Mouse (Mus musculus): ENCODE results near the gene Zfpm1. TPM values are rescaled to one million over a fixed set of nuclear protein-coding genes. Genes with fewer than 3 reads are reported as not detected.

The Zfpm1 gene
- total RNA-seq, 1 experiment from 2014 or later = 7.9 TPM

DNA sequence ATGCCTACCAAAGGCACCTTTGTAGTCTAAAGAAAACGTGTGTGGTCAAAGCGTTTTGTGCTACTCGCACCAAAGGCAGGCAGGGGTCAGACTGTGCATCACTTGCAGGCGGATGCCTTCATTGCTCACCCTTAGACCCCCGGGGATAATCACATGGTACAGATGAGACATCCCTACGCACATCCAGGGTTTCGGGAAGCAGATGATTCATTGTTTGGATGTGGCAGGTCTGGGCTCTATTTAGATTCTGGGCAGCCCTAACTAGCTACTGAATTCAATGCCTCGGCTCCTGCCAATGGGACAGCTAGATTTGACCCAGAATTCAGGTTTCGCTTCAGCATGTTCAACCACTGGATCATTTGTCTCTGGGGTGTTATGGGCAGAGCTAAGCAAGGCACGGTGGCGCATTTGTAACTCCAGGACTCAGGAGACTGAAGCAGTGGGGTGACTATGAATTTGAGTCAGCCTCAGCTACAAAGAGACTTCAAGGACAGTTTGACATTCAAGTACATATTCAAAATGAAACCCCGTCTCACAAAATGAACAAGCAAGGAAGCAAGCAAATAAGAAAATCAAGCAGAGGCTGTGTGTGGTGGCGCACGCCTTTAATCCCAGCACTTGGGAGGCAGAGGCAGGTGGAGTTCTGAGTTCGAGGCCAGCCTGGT, 77.3 kb downstream of the Zfpm1 start:
- ATAC-seq (replicated peaks; ENCODE audit: insufficient number of reproducible peaks, low FRiP score, low TSS enrichment, poor library complexity, severe bottlenecking) = no peak

GRCm38 (mm10) chr8:122360696-122361416, 78.9 kb downstream of the Zfpm1 start, which contains the start of gene Trhr2:
Gene Trhr2 (minus strand): TSS chr8:122360746.
- no peak for ATAC-seq (replicated peaks; ENCODE audit: insufficient number of reproducible peaks, low FRiP score, low TSS enrichment, poor library complexity, severe bottlenecking)

DNA sequence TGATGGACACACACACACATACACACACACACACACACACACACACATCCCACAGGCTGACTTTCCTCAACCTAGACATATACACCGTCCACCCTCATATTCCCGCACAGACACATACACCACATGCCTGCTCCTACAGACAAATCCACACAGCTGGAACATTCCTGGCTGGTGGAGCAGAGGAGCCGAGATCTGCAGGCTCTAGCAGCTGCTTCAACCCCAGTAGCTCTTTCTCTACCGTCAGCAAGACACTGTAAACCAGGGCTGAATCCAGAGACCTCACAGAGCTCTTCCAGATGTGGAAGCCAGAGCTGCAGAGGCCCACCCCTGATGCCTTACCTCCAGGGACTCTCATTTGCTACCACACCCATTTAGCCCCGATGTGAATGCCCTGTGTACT, 80.3 kb downstream of the Zfpm1 start:
- ATAC-seq (replicated peaks; ENCODE audit: insufficient number of reproducible peaks, low FRiP score, low TSS enrichment, poor library complexity, severe bottlenecking) = no peak

- ATAC-seq (replicated peaks; ENCODE audit: insufficient number of reproducible peaks, low FRiP score, low TSS enrichment, poor library complexity, severe bottlenecking) = no peak
These were observed 81.0 kb downstream of the Zfpm1 start for GRCm38 (mm10) chr8:122362967-122363366.

DNA sequence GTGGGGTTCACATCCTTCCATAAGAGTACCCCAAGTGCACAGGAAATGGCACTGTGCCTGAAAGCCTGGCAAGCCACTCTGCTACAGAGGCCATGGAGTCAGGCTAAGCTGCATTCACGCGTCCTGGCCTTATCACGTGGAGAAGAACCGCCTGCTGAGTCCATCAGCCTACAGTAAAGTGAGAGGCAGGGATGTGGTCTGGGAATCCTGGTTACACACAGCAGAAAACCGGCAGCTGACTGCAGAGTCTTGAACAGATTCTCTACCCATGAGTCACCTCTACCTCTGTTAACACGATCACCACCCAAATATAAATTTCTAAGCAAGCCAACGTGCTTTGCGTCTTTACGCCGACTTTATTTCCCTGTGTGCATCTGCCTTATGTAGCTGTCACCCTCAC, 86.6 kb downstream of the Zfpm1 start:
- no peak for ATAC-seq (replicated peaks; ENCODE audit: insufficient number of reproducible peaks, low FRiP score, low TSS enrichment, poor library complexity, severe bottlenecking)

GRCm38 (mm10) chr8:122369665-122370064, 87.7 kb downstream of the Zfpm1 start:
- peak; percentile 72; the same call in 1 of the 2 replicates for ATAC-seq (replicated peaks; ENCODE audit: insufficient number of reproducible peaks, low FRiP score, low TSS enrichment, poor library complexity, severe bottlenecking)

- ATAC-seq (replicated peaks; ENCODE audit: insufficient number of reproducible peaks, low FRiP score, low TSS enrichment, poor library complexity, severe bottlenecking) = no peak
These were observed 89.8 kb downstream of the Zfpm1 start for GRCm38 (mm10) chr8:122371706-122372105.

DNA sequence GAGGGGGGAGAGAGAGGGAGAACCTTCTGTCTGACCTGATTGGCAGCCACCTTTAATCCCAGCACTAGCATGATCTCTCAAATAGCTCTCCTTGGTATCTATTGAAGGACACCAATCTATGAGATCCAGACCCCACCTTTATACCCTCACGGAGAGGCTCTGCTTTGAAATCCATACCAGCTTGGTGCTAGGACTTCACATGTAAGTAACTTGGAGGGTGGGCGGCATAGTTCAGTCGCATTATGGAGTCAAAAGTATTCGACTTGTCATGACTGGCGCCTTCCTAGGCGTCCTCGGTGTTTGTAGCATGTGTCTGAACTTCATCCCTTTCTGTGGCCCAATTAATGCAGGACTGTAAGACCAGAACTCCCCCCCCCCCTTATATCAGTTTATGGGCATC, 93.4 kb downstream of the Zfpm1 start:
- ATAC-seq (replicated peaks; ENCODE audit: insufficient number of reproducible peaks, low FRiP score, low TSS enrichment, poor library complexity, severe bottlenecking) = no peak

DNA sequence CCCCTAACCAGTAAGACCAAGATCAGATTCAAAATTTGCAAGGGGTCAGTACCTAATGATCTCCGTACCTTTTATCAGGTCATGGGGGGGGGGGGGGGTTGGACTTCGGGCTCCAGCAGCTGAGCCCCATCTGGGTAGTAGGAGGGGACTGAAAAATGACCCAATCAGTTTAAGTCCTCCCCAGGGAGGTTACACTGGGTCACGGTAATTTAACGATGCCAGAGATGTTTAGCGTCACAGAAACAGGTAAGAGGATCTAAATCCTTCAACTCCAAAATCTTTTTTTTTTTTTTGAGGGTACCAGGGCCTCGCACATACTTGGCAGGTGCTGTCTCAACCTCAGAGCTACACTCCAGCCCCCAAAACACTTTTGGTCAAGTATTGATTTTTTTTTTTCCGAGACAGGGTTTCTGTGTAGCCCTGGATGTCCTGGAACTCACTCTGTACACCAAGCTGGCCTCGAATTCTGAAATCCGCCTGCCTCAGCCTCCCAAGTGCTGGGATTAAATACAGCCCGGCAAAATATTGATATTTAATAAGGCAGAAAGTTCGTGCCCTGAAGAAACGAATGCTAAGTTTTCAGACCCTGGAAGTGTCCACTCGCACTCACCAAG, 93.9 kb downstream of the Zfpm1 start:
- ATAC-seq (replicated peaks; ENCODE audit: insufficient number of reproducible peaks, low FRiP score, low TSS enrichment, poor library complexity, severe bottlenecking) = no peak

DNA sequence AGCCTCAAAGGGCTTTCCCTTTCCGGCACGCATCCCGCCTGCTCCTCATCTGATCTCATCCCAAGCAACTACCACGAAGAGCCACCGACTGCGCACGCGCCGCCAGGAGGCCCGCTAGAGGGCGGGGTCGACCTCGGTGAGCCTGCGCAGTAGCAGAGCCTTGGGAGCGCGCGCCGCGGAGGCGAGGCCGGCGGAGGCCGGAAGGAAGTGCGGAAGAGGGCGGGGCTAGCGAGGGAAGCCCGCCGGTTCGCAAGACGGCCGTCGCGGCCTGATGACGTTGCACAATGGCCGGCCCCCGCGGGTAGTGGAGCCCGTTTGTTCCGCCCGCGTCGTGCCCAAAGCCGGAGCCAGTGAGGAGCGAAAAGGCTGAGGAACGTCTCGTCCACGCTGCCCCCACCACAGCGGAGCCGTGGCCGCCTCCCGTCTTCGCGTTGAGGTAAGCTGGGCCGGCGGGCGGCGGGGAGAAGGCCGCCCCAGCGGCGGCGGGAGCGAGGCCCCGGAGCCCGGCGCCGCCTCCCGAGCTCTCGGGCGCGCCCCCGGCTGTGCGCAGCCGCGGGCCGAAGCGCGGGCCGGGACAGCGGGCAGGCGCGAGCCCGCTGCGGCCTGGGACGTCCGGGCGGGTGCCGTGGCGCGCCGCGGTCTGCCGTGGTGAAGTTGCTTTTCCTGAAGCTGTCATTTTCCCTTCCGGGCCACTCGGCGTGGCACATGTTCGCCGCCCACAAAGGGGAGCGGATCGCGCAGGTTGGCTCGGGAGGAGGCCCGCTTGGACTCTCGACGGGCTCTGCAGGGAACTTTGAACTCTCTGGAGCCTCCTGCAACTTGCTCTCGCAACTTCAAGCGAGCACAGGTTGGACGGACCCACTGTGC, 94.7 kb downstream of the Zfpm1 start, which contains the start of gene Zc3h18:
TSS of gene Zc3h18 (plus strand) at position 245 of the 867 bp plus-strand sequence.
- ATAC-seq (replicated peaks; ENCODE audit: insufficient number of reproducible peaks, low FRiP score, low TSS enrichment, poor library complexity, severe bottlenecking) = peak; percentile 92

GRCm38 (mm10) chr8:122383039-122383438, 101.1 kb downstream of the Zfpm1 start:
- no peak for ATAC-seq (replicated peaks; ENCODE audit: insufficient number of reproducible peaks, low FRiP score, low TSS enrichment, poor library complexity, severe bottlenecking)

Other genes starting within 250 kb of the Zfpm1 start
- not detected in 3 replicates for gene Trhr2, start 78.6 kb downstream of the Zfpm1 start, total RNA-seq (2017)
- 57.4 to 76.1 TPM (median 69.7 TPM) in 3 replicates for gene Zc3h18, start 94.5 kb downstream of the Zfpm1 start, total RNA-seq (2017)
- gene Il17c, start 139.9 kb downstream of the Zfpm1 start, total RNA-seq (2017) = not detected in 3 replicates
- gene Cyba, start 150.8 kb downstream of the Zfpm1 start, total RNA-seq (2017) = 340 to 389 TPM (median 367 TPM) in 3 replicates
- 4.5 to 9.2 TPM (median 8.8 TPM) in 3 replicates for gene Mvd, start 161.3 kb downstream of the Zfpm1 start, total RNA-seq (2017)
- 1.6 TPM in 1 of 3 replicates, not detected in the others for gene Snai3, start 178.6 kb downstream of the Zfpm1 start, total RNA-seq (2017)
- 96.0 to 108 TPM (median 106 TPM) in 3 replicates for gene Rnf166, start 193.9 kb downstream of the Zfpm1 start, total RNA-seq (2017)
- gene Ctu2, start 194.0 kb downstream of the Zfpm1 start, total RNA-seq (2017) = 10.3 to 24.8 TPM (median 12.1 TPM) in 3 replicates